Mouse (Mus musculus) stomach, postnatal 0 days (tissue): Measurements from ENCODE around the gene Prcp. TPM values are rescaled to one million over a fixed set of nuclear protein-coding genes. Genes with fewer than 3 reads are reported as not detected.
"Not testable (repeated sequence)": the region's sequence is repeated elsewhere in the genome, so short reads cannot be mapped to it uniquely, and the experiment has no call there.

Experiments
- ATAC-seq: fragments of 200-750 bp; cut with Nextera tagmentation; 2 replicates; pipeline ENCODE4 v1.8.0; 2017; ENCODE audit not compliant: low FRiP score, low TSS enrichment
- DNase-seq: peaks from one replicate; pipeline ENCODE4 v3.0.0-alpha.2; 2016; ENCODE audit warnings: low spot score
- H3K27ac ChIP-seq: fragments of 300-500 bp; sonication (generic); replicated peaks from 2 replicates; pipeline ENCODE4 v1.5.1; 2014; ENCODE audit warnings: mild to moderate bottlenecking, control low read depth
- H3K27me3 ChIP-seq: fragments of 300-500 bp; sonication (generic); 2 replicates; pipeline ENCODE4 v1.6.1; 2014; ENCODE audit warnings: low read length; ENCODE audit not compliant: control insufficient read depth, insufficient read depth
- H3K36me3 ChIP-seq: fragments of 300-500 bp; sonication (generic); 2 replicates; pipeline ENCODE4 v1.6.1; 2014; ENCODE audit warnings: low read length, mixed read lengths; ENCODE audit not compliant: control insufficient read depth, insufficient read depth
- H3K4me1 ChIP-seq: fragments of 300-500 bp; sonication (generic); replicated peaks from 2 replicates; pipeline ENCODE4 v1.6.1; 2014; ENCODE audit warnings: antibody characterized with exemption; ENCODE audit not compliant: control insufficient read depth, insufficient read depth
- H3K4me2 ChIP-seq: fragments of 300-500 bp; sonication (generic); replicated peaks from 2 replicates; pipeline ENCODE4 v1.6.1; 2014; ENCODE audit warnings: low read depth, mild to moderate bottlenecking, control low read depth, moderate library complexity
- H3K4me3 ChIP-seq: fragments of 300-500 bp; sonication (generic); 2 replicates; pipeline ENCODE4 v1.5.1; 2014; ENCODE audit warnings: low read depth, low read length, control low read depth
- H3K9ac ChIP-seq: fragments of 300-500 bp; sonication (generic); 2 replicates; pipeline ENCODE4 v1.6.1; 2014; ENCODE audit warnings: mild to moderate bottlenecking, low read length, control low read depth, mixed read lengths
- H3K9me3 ChIP-seq: fragments of 300-500 bp; sonication (generic); 2 replicates; pipeline ENCODE4 v1.6.1; 2016; ENCODE audit warnings: low read length; ENCODE audit not compliant: control insufficient read depth
- CTCF ChIP-seq: IDR thresholded peaks from 2 replicates; pipeline ENCODE4 v1.5.1; 2016; ENCODE audit warnings: antibody characterized with exemption, low read depth, mild to moderate bottlenecking, moderate library complexity
- EP300 ChIP-seq: optimal IDR thresholded peaks from 2 replicates; pipeline ENCODE3; 2016; ENCODE audit warnings: antibody characterized with exemption
- WGBS: fragments of 180-500 bp; shearing (Covaris S2); extraction: QIAGEN DNeasy Blood & Tissue Kit; methylation state at CpG from one replicate; pipeline ENCODE4 v1.1.7; 2014; 5-methylcytosine and 5-hydroxymethylcytosine counted together
- polyA plus RNA-seq: library from polyadenylated mRNA; unstranded; fragments of >200 nt; fragmentation: Nextera tagmentation; extraction: Ambion mirVana; gene quantifications from 2 replicates; pipeline ENCODE4 v1.2.1, GENCODE M21; 2015

The Prcp gene
- polyA plus RNA-seq, 1 experiment from 2014 or later: 14.7 TPM

DNA sequence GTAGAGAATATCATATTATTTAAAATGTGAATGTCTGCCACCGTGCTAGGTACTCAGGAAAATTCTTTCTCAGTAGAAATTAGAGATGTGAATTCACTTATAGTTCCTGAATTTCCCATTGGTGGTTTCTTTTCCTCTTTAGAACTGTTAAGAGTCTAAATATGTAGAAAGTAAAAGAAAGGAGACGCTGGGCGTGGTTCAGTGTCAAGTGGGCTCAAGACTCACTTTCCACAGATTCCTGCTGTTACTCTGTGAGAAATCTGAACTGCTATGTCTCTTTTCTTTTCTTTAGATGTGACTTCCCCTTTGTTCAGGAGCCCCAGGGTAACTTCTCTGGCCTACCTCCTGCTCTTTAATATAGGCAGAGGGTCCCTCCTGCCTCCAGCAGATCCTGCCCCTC, 103.2 kb downstream of the Prcp start:
- Histone ChIP-seq H3K27me3 (no peaks in the 10 kb centered on the region), H3K4me2 (no peak overlapping the region), H3K4me3 (no peak overlapping the region), H3K27ac (no peak overlapping the region), H3K36me3 (no peaks in the 10 kb centered on the region), H3K4me1 (no peaks in the 10 kb centered on the region), H3K9ac (no peak overlapping the region), H3K9me3 (no peaks in the 10 kb centered on the region)
- WGBS: 93% methylated on average over 3 of the region's 3 CpGs
- no peak for DNase-seq
- no peak for ATAC-seq
- TF ChIP-seq EP300 (no peak), CTCF (no peak)

DNA sequence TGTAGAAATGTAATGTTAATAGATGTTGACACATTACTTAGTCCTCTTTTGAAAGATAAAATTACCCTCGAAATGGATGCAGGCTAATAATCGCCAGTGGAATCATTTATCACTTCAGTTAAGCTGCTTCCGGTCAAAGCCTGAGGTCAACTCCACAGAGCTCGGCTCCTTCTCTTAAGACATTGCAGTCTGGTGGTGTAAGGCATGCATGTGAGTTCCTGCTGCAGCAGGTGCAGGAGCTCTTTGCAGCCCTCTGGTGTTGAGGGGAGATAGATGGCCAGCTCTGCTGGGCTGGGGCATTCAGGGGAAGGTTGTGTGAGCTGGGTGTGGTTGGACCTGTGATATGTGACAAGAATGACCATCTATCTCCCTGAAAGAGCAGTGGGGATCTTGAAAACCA, 104.0 kb downstream of the Prcp start:
- 53% methylated on average over 4 of the region's 4 CpGs for WGBS

DNA sequence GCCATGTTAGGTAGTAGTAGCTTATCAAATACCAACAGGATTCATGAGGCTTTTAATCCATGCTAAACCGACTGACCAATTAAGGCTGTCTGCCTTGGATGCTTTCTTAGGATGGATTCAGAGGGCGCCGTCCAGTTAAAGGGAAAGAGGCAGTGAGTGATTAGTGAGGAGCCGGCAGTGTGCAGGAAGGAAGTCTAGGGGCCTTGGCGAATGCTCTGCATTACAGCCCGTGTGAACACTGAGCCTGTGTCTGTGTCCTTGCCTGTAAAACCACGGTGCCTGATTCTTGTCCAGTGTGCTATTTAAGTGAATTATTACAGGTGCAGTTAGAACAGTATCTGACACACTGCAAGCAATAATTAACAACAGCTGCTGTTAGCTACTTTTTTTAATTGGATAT, 104.5 kb downstream of the Prcp start:
- not testable (repeated sequence) for H3K36me3 ChIP-seq, ATAC-seq, H3K9ac ChIP-seq, H3K4me2 ChIP-seq, H3K4me3 ChIP-seq, H3K9me3 ChIP-seq, H3K4me1 ChIP-seq, H3K27ac ChIP-seq, DNase-seq, H3K27me3 ChIP-seq
- WGBS: 50% methylated on average over 7 of the region's 7 CpGs

More for the DNA sequence above, 104.0 kb downstream of the Prcp start:
- Histone ChIP-seq H3K4me1 (no peaks in the 10 kb centered on the region), H3K36me3 (no peaks in the 10 kb centered on the region), H3K4me3 (no peak overlapping the region), H3K4me2 (no peak overlapping the region), H3K27ac (no peak overlapping the region), H3K9ac (no peak overlapping the region), H3K27me3 (no peaks in the 10 kb centered on the region), H3K9me3 (no peaks in the 10 kb centered on the region)
- no peak for DNase-seq
- TF ChIP-seq CTCF (no peak), EP300 (no peak)
- ATAC-seq: no peak

DNA sequence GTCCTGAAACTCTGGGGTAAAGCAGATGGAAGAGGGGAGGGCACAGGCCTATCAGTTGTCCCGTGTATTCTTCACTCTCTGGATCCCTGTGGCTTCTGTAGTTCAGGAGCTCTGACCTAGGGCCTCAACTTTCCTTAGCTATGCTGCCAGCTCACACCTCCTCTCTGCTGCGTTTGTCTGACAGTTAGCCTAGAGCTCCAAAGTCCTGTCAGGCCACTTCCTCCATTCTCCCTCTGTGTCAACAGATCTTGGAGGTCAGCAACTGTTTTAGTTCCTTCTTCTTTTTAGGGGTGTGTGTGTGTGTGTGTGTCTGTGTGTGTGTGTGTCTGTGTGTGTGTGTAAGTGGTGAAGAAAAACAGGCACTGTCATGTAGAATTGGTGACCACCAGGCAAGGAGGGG, 106.5 kb downstream of the Prcp start:
- Histone ChIP-seq H3K27ac (no peak overlapping the region), H3K9ac (no peak overlapping the region), H3K4me3 (no peak overlapping the region), H3K4me2 (no peak overlapping the region), H3K9me3 (no peaks in the 10 kb centered on the region), H3K27me3 (no peaks in the 10 kb centered on the region), H3K4me1 (no peaks in the 10 kb centered on the region), H3K36me3 (no peaks in the 10 kb centered on the region)
- DNase-seq (no peak), ATAC-seq (no peak)
- TF ChIP-seq CTCF: no peak
- no peak for TF ChIP-seq EP300
- 27% methylated on average over 2 of the region's 2 CpGs for WGBS

DNA sequence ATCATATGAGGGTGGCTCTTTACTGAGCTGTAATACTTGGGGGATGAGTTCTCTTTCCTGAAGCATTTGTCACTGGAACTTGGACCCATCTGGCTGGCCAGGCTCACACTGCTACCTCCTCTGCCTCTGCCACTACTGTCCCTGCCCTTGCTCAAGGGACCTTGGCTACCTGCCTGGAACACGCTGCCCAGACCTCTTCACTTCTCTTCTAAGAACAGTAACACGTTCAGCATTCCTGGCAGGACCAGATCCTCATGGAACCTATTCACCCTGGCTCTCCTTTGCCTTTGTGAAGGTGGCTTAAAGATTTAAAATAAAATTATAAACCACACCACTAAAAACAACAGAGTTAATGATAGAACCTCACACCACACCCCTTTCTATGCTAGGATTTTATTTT, 107.6 kb downstream of the Prcp start:
- ATAC-seq (no peak), DNase-seq (no peak)
- H3K4me1 ChIP-seq: no peaks in the 10 kb centered on the region
- no peaks in the 10 kb centered on the region for H3K9me3 ChIP-seq
- no peaks in the 10 kb centered on the region for H3K36me3 ChIP-seq
- no peak for TF ChIP-seq EP300
- TF ChIP-seq CTCF: no peak
- WGBS: 41% methylated on average over 2 of the region's 2 CpGs
- no peak overlapping the region for H3K9ac ChIP-seq
- H3K4me3 ChIP-seq: no peak overlapping the region
- H3K4me2 ChIP-seq: no peak overlapping the region
- no peaks in the 10 kb centered on the region for H3K27me3 ChIP-seq
- H3K27ac ChIP-seq: no peak overlapping the region

Other genes starting within 250 kb of the Prcp start
- gene Ankrd42, start 237.3 kb upstream of the Prcp start, polyA plus RNA-seq: 1.6 and 1.8 TPM in 2 replicates
- gene Pcf11, start 204.5 kb upstream of the Prcp start, polyA plus RNA-seq: 13.2 and 14.5 TPM in 2 replicates
- 12.1 and 13.3 TPM in 2 replicates for gene Rab30, start 132.9 kb upstream of the Prcp start, polyA plus RNA-seq
- gene Ddias, start 223 bp upstream of the Prcp start, polyA plus RNA-seq: 2.8 and 3.3 TPM in 2 replicates
- 2.7 and 3.0 TPM in 2 replicates for gene Fam181b, start 205.4 kb downstream of the Prcp start, polyA plus RNA-seq